Mouse (Mus musculus) brain, embryonic 14.5 days (tissue): ENCODE measurements at regions not wholly inside any gene's neighbourhood (a gene's known extent, or its start where the extent isn't known, plus 50 kb on each side); places are given as distances from the start of the nearest gene placed in this dataset.

Experiments
- CTCF ChIP-seq: fragments of 200-500 bp; IDR thresholded peaks from 2 replicates; pipeline ENCODE4 v1.5.1; 2012; ENCODE audit warnings: inconsistent platforms, mild to moderate bottlenecking, moderate library complexity, borderline replicate concordance; ENCODE audit not compliant: insufficient read depth, insufficient read length; ENCODE audit errors: extremely low read depth
- POLR2A ChIP-seq: fragments of 200-500 bp; IDR thresholded peaks from 2 replicates; pipeline ENCODE4 v1.6.1; 2012; ENCODE audit warnings: mild to moderate bottlenecking, inconsistent platforms, borderline replicate concordance; ENCODE audit not compliant: poor library complexity, insufficient read depth, insufficient read length, severe bottlenecking; ENCODE audit errors: extremely low read depth

DNA sequence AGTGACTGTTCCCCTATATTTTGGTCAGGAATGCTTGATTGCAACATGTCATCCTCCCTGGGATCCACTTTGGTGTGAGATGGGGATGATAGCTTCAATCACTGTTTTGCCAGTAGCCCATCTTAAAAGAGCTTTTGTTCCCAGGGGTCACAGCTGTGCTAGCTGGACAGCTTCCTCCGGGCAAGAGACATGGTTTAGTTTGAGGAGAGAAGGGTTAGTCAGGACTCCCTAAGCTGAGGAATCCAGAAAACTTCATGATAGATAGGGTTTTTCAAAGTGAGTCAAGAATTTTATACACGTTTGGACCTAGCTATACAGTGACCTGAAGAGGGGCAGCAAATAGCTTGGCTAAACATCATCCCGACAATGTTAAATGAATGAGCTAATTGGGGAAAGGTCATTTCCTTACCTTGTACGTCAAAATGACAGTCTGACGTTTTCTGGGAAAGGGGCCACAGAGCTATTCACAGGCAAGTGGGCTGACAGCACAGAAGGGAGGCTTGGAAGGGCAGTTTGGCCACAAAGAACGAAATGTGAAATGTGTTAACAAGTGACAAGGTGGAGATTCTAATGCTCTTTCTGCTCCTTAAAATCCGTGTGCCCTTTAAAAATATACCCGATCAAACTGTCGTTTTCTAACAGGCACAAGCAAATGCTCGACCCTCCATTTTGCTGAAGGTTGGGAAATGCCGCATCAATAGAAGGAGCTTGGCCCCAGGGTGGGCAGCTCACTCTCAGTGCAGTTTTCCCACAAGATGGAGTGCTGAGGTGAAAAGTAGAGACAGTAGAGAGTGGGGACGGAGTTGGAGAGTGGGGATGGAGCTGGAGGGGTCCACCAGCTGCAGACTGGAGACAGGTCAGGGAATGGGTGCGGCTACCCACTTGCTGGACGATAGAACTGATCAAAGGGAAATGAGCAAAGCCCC is 59.6 kb upstream of the Enpep start:
- TF ChIP-seq CTCF (no peak), POLR2A (no peak)
